Mouse (Mus musculus) erythroblast, embryonic 14.5 days (primary cell): ENCODE measurements around the gene Lrmda.

Experiments
- GATA1 ChIP-seq: IDR thresholded peaks from 2 replicates; pipeline ENCODE4 v1.6.1; 2012; ENCODE audit warnings: low read length, inconsistent platforms, mixed read lengths
- TAL1 ChIP-seq: IDR thresholded peaks from 3 replicates; pipeline ENCODE4 v1.6.1; 2012; ENCODE audit warnings: low read length, inconsistent platforms, mixed read lengths

DNA sequence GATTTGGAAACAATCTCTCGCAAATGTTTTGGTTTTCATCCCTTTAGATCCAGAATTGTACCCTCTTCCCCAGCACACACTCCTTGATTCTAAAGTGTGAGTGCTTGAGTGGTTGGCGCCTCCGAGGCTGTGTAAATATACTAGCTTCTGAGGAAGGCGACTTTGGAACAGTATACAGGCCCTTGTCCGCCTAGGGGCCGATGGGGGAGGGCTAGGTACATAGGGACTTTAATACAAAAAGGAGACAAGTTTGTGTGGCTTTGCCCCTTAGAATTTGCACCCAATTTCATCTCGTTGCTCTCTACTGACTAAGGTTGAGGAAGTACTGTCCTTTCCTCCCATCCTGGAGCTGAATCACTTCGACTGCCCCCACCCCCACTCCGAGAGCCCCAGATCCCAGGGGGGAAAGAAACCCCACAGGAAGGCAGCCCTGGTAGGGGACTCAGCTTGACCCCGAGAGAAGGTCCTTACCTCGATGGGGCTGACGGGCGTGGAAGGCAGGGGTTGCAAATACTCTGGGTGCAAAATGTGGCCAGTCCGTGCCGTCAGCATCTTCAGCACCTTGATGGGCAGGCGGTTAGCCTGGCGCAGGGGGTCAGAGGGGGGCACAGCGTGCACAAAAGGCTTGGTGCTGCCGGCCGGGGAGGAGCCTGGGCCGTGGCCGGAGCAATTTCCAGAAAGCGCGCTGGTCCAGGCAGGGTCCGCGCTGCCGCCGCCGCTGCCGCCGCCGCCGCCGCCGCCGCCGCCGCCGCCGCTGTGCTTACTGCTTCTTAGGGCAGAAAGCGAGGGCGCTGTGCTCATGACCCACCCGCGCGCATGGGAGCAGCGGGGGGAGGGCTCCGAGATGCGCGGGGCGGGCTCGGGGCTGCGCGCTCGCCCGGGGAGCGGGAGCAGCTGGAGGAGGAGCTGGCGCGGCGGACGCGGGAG is 32.5 kb upstream of the Lrmda start:
- TF ChIP-seq TAL1 = no peak
- TF ChIP-seq GATA1 = no peak
